Mouse (Mus musculus) gastrocnemius, postnatal 36 days (tissue): ENCODE results near the gene Wnt7b. TPM values are rescaled to one million over a fixed set of nuclear protein-coding genes. Genes with fewer than 3 reads are reported as not detected.
A peak's percentile ranks its signal among the peaks of the same experiment; 100 is the strongest.

Experiments used
- DNase-seq, 2 experiments: peaks; one replicate each; pipeline ENCODE4 v3.0.0; 2022
- intact Hi-C: fragments of 180-260 bp; cut with DNase I; formaldehyde crosslinking; loops from one replicate; pipeline ENCODE4 v1.15.1; 2025
- total RNA-seq, 2 experiments: library from RNA; stranded (reverse); gene quantifications; 2 replicates each; pipeline ENCODE4 v1.2.3; 2021

Gene Wnt7b
- total RNA-seq, 2 experiments from 2014 or later, result not detected

- DNase-seq, result no peak
- intact Hi-C loops, result no loop called here
Observed at GRCm38 (mm10) chr15:85602733-85603132, 20.5 kb upstream of the Wnt7b start.

GRCm38 (mm10) chr15:85602021-85602420 lies 19.7 kb upstream of the Wnt7b start:
- intact Hi-C loops, result no loop called here
- DNase-seq, result no peak

- no peak for DNase-seq
Observed at GRCm38 (mm10) chr15:85601202-85601601, 18.9 kb upstream of the Wnt7b start.

GRCm38 (mm10) chr15:85600696-85601094 lies 18.4 kb upstream of the Wnt7b start:
- intact Hi-C loops, result no loop called here
- DNase-seq, result peak in 1 of 2 experiments; percentile 60

More at GRCm38 (mm10) chr15:85601202-85601601, 18.9 kb upstream of the Wnt7b start:
- intact Hi-C loops, result no loop called here

- DNase-seq, result peak; percentile 79 to 84
- intact Hi-C loops, result loop anchor here (5.0 kb wide), 1 partner anchor 267 kb away; no protein-coding TSS in a partner anchor
Observed at GRCm38 (mm10) chr15:85599887-85600695, 17.8 kb upstream of the Wnt7b start.

- intact Hi-C loops, result loop anchor here (1.0 to 5.0 kb wide), 2 partner anchors 110 to 268 kb away; no protein-coding TSS in a partner anchor
Observed at GRCm38 (mm10) chr15:85598984-85599886, 17.0 kb upstream of the Wnt7b start.

GRCm38 (mm10) chr15:85598443-85598842 lies 16.2 kb upstream of the Wnt7b start:
- no peak for DNase-seq
- intact Hi-C loops, result loop anchor here (1.0 to 5.0 kb wide), 2 partner anchors 111 to 269 kb away; no protein-coding TSS in a partner anchor

More at GRCm38 (mm10) chr15:85598984-85599886, 17.0 kb upstream of the Wnt7b start:
- peak; percentile 76 to 80 for DNase-seq

GRCm38 (mm10) chr15:85597403-85597802 lies 15.1 kb upstream of the Wnt7b start:
- no peak for DNase-seq

GRCm38 (mm10) chr15:85592674-85593073 lies 10.4 kb upstream of the Wnt7b start:
- intact Hi-C loops, result no loop called here
- no peak for DNase-seq

More at GRCm38 (mm10) chr15:85597403-85597802, 15.1 kb upstream of the Wnt7b start:
- intact Hi-C loops, result loop anchor here (5.0 kb wide), 1 partner anchor 270 kb away; no protein-coding TSS in a partner anchor

- no peak for DNase-seq
- intact Hi-C loops, result no loop called here
Observed at GRCm38 (mm10) chr15:85590831-85591230, 8.6 kb upstream of the Wnt7b start.

- peak; percentile 57 for DNase-seq
- intact Hi-C loops, result loop anchor here (1.0 to 10.0 kb wide), 4 partner anchors 106 to 439 kb away; no protein-coding TSS in a partner anchor
Observed at GRCm38 (mm10) chr15:85583504-85583903, 1.2 kb upstream of the Wnt7b start.

- peak; percentile 68 to 71 for DNase-seq
- intact Hi-C loops, result loop anchor here (1.0 to 10.0 kb wide), 4 partner anchors 106 to 438 kb away; no protein-coding TSS in a partner anchor
Observed at GRCm38 (mm10) chr15:85583024-85583423, 751 bp upstream of the Wnt7b start.

- no peak for DNase-seq
- intact Hi-C loops, result loop anchor here (2.0 to 10.0 kb wide), 2 partner anchors 317 to 437 kb away; no protein-coding TSS in a partner anchor
Observed at GRCm38 (mm10) chr15:85581563-85582064, 659 bp downstream of the Wnt7b start.

- DNase-seq, result no peak
- intact Hi-C loops, result loop anchor here (10.0 kb wide), 1 partner anchor 436 kb away; no protein-coding TSS in a partner anchor
Observed at GRCm38 (mm10) chr15:85580934-85581562, 1.2 kb downstream of the Wnt7b start.

- DNase-seq, result no peak
- intact Hi-C loops, result loop anchor here (10.0 kb wide), 1 partner anchor 436 kb away; no protein-coding TSS in a partner anchor
Observed at GRCm38 (mm10) chr15:85580483-85580882, 1.8 kb downstream of the Wnt7b start.

- DNase-seq, result no peak
- intact Hi-C loops, result no loop called here
Observed at GRCm38 (mm10) chr15:85577583-85578460, 4.5 kb downstream of the Wnt7b start.

- no peak for DNase-seq
- intact Hi-C loops, result no loop called here
Observed at GRCm38 (mm10) chr15:85576511-85577440, 5.5 kb downstream of the Wnt7b start.

- DNase-seq, result no peak
- intact Hi-C loops, result no loop called here
Observed at GRCm38 (mm10) chr15:85576110-85576509, 6.2 kb downstream of the Wnt7b start.
